Mouse (Mus musculus): ENCODE data around the gene Tsn. TPM values are rescaled to one million over a fixed set of nuclear protein-coding genes. Genes with fewer than 3 reads are reported as not detected.

The Tsn gene
- total RNA-seq, 2 experiments from 2014 or later: 56.5 to 66.2 TPM

Other genes starting within 250 kb of the Tsn start
- gene Gm29106, start 135.2 kb downstream of the Tsn start, total RNA-seq (2014; fragmentation: Nextera tagmentation): not detected in 2 replicates
- gene Gm29106, start 135.2 kb downstream of the Tsn start, total RNA-seq (2017): not detected in 2 replicates
- 109 and 114 TPM in 2 replicates for gene Nifk, start 10.1 kb upstream of the Tsn start, total RNA-seq (2014; fragmentation: Nextera tagmentation)
- 154 and 167 TPM in 2 replicates for gene Nifk, start 10.1 kb upstream of the Tsn start, total RNA-seq (2017)
- 42.8 and 51.1 TPM in 2 replicates for gene Clasp1, start 77.3 kb upstream of the Tsn start, total RNA-seq (2014; fragmentation: Nextera tagmentation)
- gene Clasp1, start 77.3 kb upstream of the Tsn start, total RNA-seq (2017): 40.1 and 51.1 TPM in 2 replicates